Mouse (Mus musculus) stomach, embryonic 14.5 days (tissue): ENCODE results near the gene Ncoa6. TPM values are rescaled to one million over a fixed set of nuclear protein-coding genes. Genes with fewer than 3 reads are reported as not detected.
"Not testable (repeated sequence)": the region's sequence is repeated elsewhere in the genome, so short reads cannot be mapped to it uniquely, and the experiment has no call there.

Source experiments
- ATAC-seq: fragments of 200-750 bp; cut with Nextera tagmentation; 2 replicates; pipeline ENCODE4 v1.8.0; 2017; ENCODE audit warnings: low read depth, moderate TSS enrichment; ENCODE audit not compliant: insufficient number of reproducible peaks, insufficient read depth, low FRiP score
- H3K27ac ChIP-seq: fragments of 300-500 bp; sonication (generic); 2 replicates; pipeline ENCODE4 v1.5.1; 2014; ENCODE audit warnings: mild to moderate bottlenecking, low read length, moderate library complexity, mixed read lengths
- H3K27me3 ChIP-seq: fragments of 300-500 bp; sonication (generic); 2 replicates; pipeline ENCODE4 v1.6.1; 2014; ENCODE audit warnings: low read length, control low read depth, mixed read lengths; ENCODE audit not compliant: control insufficient read depth, insufficient read depth
- H3K36me3 ChIP-seq: fragments of 300-500 bp; sonication (generic); 2 replicates; pipeline ENCODE4 v1.6.1; 2014; ENCODE audit warnings: mild to moderate bottlenecking, control low read depth, low read length, moderate library complexity, mixed read lengths; ENCODE audit not compliant: control insufficient read depth, insufficient read depth
- H3K4me1 ChIP-seq: fragments of 300-500 bp; sonication (generic); 2 replicates; pipeline ENCODE4 v1.6.1; 2014; ENCODE audit warnings: low read length, control low read depth, mixed read lengths; ENCODE audit not compliant: control insufficient read depth, insufficient read depth
- H3K4me2 ChIP-seq: fragments of 300-500 bp; sonication (generic); replicated peaks from 2 replicates; pipeline ENCODE4 v1.6.1; 2014; ENCODE audit warnings: low read depth, low read length, control low read depth
- H3K4me3 ChIP-seq: fragments of 300-500 bp; sonication (generic); 2 replicates; pipeline ENCODE4 v1.5.1; 2014; ENCODE audit warnings: low read depth, low read length, control low read depth
- H3K9ac ChIP-seq: fragments of 300-500 bp; sonication (generic); replicated peaks from 2 replicates; pipeline ENCODE4 v1.6.1; 2014; ENCODE audit warnings: low read depth, mild to moderate bottlenecking, control low read depth, low read length, moderate library complexity, mixed read lengths
- H3K9me3 ChIP-seq: fragments of 300-500 bp; sonication (generic); 2 replicates; pipeline ENCODE4 v1.6.1; 2016; ENCODE audit warnings: low read depth, low read length, control low read depth; ENCODE audit not compliant: control insufficient read depth
- WGBS: fragments of 180-500 bp; shearing (Covaris S2); extraction: QIAGEN DNeasy Blood & Tissue Kit; methylation state at CpG from one replicate; pipeline ENCODE4 v1.1.7; 2014; 5-methylcytosine and 5-hydroxymethylcytosine counted together
- polyA plus RNA-seq: library from polyadenylated mRNA; unstranded; fragments of >200 nt; fragmentation: Nextera tagmentation; extraction: Ambion mirVana; gene quantifications from 2 replicates; pipeline ENCODE4 v1.2.1, GENCODE M21; 2014

Ncoa6 gene
- polyA plus RNA-seq, 1 experiment from 2014 or later = 35.6 TPM

- H3K4me2 ChIP-seq = no peak overlapping the region
- H3K27me3 ChIP-seq = no peaks in the 10 kb centered on the region
- WGBS = 87% methylated on average over 7 of the region's 7 CpGs
- H3K9ac ChIP-seq = no peak overlapping the region
- H3K4me3 ChIP-seq = no peak overlapping the region
- no peak for ATAC-seq
- no peaks in the 10 kb centered on the region for H3K4me1 ChIP-seq
- no peaks in the 10 kb centered on the region for H3K36me3 ChIP-seq
- H3K9me3 ChIP-seq = no peaks in the 10 kb centered on the region
- no peak overlapping the region for H3K27ac ChIP-seq
Observed at GRCm38 (mm10) chr2:155453591-155453990, 20.1 kb downstream of the Ncoa6 start.

- Histone ChIP-seq H3K4me1 (no peaks in the 10 kb centered on the region), H3K4me3 (no peak overlapping the region), H3K27ac (no peak overlapping the region), H3K4me2 (no peak overlapping the region), H3K9me3 (no peaks in the 10 kb centered on the region), H3K9ac (no peak overlapping the region), H3K27me3 (no peaks in the 10 kb centered on the region), H3K36me3 (no peaks in the 10 kb centered on the region)
- ATAC-seq = no peak
- 90% methylated on average over 5 of the region's 5 CpGs for WGBS
Observed at GRCm38 (mm10) chr2:155451256-155451655, 22.4 kb downstream of the Ncoa6 start.

GRCm38 (mm10) chr2:155447906-155448305 lies 25.8 kb downstream of the Ncoa6 start:
- H3K36me3 ChIP-seq, H3K27me3 ChIP-seq, H3K4me1 ChIP-seq, H3K9me3 ChIP-seq, H3K27ac ChIP-seq, H3K4me3 ChIP-seq, H3K4me2 ChIP-seq, H3K9ac ChIP-seq, ATAC-seq: not testable (repeated sequence)
- 97% methylated on average over 1 of the region's 1 CpGs for WGBS

GRCm38 (mm10) chr2:155443446-155443845 lies 30.2 kb downstream of the Ncoa6 start:
- Histone ChIP-seq H3K36me3 (0 out of 2 replicates have a peak, but pooled peaks cover 4% of the 10 kb centered on the region), H3K4me3 (no peak overlapping the region), H3K4me1 (no peaks in the 10 kb centered on the region), H3K9ac (no peak overlapping the region), H3K9me3 (no peaks in the 10 kb centered on the region), H3K27ac (no peak overlapping the region), H3K4me2 (no peak overlapping the region), H3K27me3 (no peaks in the 10 kb centered on the region)
- 45% methylated on average over 2 of the region's 2 CpGs for WGBS
- ATAC-seq = no peak

GRCm38 (mm10) chr2:155442916-155443315 lies 30.8 kb downstream of the Ncoa6 start:
- H3K27ac ChIP-seq = no peak overlapping the region
- H3K4me3 ChIP-seq = no peak overlapping the region
- no peak overlapping the region for H3K9ac ChIP-seq
- no peaks in the 10 kb centered on the region for H3K27me3 ChIP-seq
- H3K36me3 ChIP-seq = peaks cover 4% of the 10 kb centered on the region; the same call in 1 of the 2 replicates
- 86% methylated on average over 4 of the region's 4 CpGs for WGBS
- no peaks in the 10 kb centered on the region for H3K4me1 ChIP-seq
- no peak overlapping the region for H3K4me2 ChIP-seq
- H3K9me3 ChIP-seq = no peaks in the 10 kb centered on the region
- no peak for ATAC-seq

- no peaks in the 10 kb centered on the region for H3K9me3 ChIP-seq
- H3K4me3 ChIP-seq = no peak overlapping the region
- H3K27ac ChIP-seq = no peak overlapping the region
- H3K36me3 ChIP-seq = peaks cover 26% of the 10 kb centered on the region
- H3K9ac ChIP-seq = no peak overlapping the region
- H3K4me2 ChIP-seq = no peak overlapping the region
- H3K27me3 ChIP-seq = no peaks in the 10 kb centered on the region
- ATAC-seq = no peak
- H3K4me1 ChIP-seq = no peaks in the 10 kb centered on the region
Observed at GRCm38 (mm10) chr2:155436445-155436844, 37.2 kb downstream of the Ncoa6 start.

- Histone ChIP-seq H3K27ac (no peak overlapping the region), H3K36me3 (peaks cover 49% of the 10 kb centered on the region), H3K4me3 (no peak overlapping the region), H3K27me3 (no peaks in the 10 kb centered on the region), H3K4me2 (no peak overlapping the region), H3K9me3 (no peaks in the 10 kb centered on the region), H3K9ac (no peak overlapping the region), H3K4me1 (no peaks in the 10 kb centered on the region)
- no peak for ATAC-seq
- WGBS = 76% methylated on average over 2 of the region's 2 CpGs
Observed at GRCm38 (mm10) chr2:155420911-155421310, 52.8 kb downstream of the Ncoa6 start.

GRCm38 (mm10) chr2:155404635-155405034 lies 69.1 kb downstream of the Ncoa6 start:
- no peak for ATAC-seq
- H3K36me3 ChIP-seq = peaks cover 52% of the 10 kb centered on the region; the same call in 1 of the 2 replicates
- H3K9ac ChIP-seq = no peak overlapping the region
- H3K27me3 ChIP-seq = no peaks in the 10 kb centered on the region
- H3K4me3 ChIP-seq = no peak overlapping the region
- no peaks in the 10 kb centered on the region for H3K9me3 ChIP-seq
- no peak overlapping the region for H3K4me2 ChIP-seq
- H3K4me1 ChIP-seq = no peaks in the 10 kb centered on the region
- 90% methylated on average over 1 of the region's 1 CpGs for WGBS
- no peak overlapping the region for H3K27ac ChIP-seq

GRCm38 (mm10) chr2:155401926-155402325 lies 71.8 kb downstream of the Ncoa6 start:
- no peaks in the 10 kb centered on the region for H3K4me1 ChIP-seq
- WGBS = 99% methylated on average over 4 of the region's 4 CpGs
- peaks cover 45% of the 10 kb centered on the region for H3K36me3 ChIP-seq
- no peak overlapping the region for H3K4me2 ChIP-seq
- no peaks in the 10 kb centered on the region for H3K27me3 ChIP-seq
- H3K9ac ChIP-seq = no peak overlapping the region
- H3K27ac ChIP-seq = no peak overlapping the region
- H3K4me3 ChIP-seq = no peak overlapping the region
- H3K9me3 ChIP-seq = no peaks in the 10 kb centered on the region
- no peak for ATAC-seq
